Mouse (Mus musculus) NIH3T3 (cell line): ENCODE data around the gene Platr25.
"Not testable (repeated sequence)": the region's sequence is repeated elsewhere in the genome, so short reads cannot be mapped to it uniquely, and the experiment has no call there.

Experiments
- DNase-seq: peaks from one replicate; pipeline ENCODE4 v3.0.0-alpha.2; 2012; ENCODE audit warnings: low read depth

Platr25 gene

DNA sequence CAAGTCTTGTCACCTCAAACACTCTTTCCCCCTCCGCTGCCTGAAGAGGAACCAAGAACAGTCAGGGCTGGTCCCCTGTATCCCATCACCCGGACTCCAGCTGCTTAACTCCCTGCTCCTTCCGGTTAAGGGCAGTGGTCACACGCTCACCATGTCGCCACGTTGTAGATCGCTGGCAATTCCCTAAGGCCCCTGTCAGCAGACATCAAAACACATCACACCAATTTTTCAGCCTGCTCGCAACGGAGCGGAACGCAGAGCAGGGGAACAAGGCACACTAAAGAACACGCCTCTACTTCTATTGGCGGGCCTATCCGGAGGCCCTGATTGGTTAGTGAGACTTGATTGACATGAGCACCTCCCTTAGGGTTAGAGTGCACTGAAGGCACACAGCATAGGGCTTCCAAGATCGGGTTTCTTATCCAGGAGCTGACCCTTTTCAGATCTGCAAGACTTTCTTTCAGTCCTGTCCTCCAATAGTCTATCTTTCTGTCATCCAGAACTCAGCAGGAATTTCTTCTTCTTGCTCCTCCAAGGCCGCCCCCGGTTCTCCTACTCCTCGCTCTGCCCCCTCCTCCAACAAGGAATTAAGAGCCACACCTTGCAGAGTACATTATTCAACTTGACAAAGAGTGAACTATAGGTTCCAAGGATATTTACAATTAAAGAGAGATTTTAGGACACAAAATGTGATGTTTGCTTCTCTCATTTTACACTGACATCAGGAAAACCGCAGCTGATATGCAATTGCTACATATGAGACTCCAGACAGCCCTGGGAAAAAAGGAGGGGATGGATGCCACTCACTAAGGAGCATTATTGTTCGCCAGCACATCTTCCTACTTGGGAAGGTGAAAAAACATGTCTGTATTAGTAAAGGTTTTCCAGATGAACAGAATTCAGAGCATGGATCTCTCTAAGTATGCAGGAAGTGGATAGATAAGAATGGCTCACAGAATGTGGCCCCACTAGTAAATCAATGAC, at the start of gene Platr25:
Gene Platr25 (minus strand): TSS at position 278 of the 984 bp plus-strand sequence.
- peak; percentile 66 for DNase-seq

DNA sequence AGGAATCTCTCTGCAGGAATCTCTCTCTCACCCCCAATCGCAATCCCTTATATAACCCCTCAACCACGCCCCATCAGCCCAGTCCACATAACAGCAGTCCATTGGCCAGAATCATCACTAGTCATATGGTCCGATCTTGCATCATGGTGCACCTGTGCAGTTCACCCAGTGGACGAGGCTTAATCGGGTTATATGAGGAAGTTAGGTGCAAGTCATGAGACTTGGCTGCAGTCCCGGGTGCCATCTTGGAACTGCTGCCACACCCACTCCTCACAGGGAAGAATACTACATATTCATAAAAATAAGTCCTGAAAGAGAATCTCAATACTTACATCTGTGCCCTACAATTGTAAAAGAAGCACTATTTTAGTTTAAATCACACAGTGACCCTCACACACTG, 47.5 kb upstream of the Platr25 start:
- DNase-seq: peak; percentile 4

GRCm38 (mm10) chr13:62786135-62786493, 25.6 kb upstream of the Platr25 start:
- DNase-seq: not testable (repeated sequence)

- DNase-seq: peak; percentile 49
Observed at GRCm38 (mm10) chr13:62785199-62786134, 25.0 kb upstream of the Platr25 start, which contains the start of gene Gm5141. Gene Gm5141 (minus strand): TSS chr13:62785808.

GRCm38 (mm10) chr13:62763806-62764205, 3.3 kb upstream of the Platr25 start:
- DNase-seq: peak; percentile 56

DNA sequence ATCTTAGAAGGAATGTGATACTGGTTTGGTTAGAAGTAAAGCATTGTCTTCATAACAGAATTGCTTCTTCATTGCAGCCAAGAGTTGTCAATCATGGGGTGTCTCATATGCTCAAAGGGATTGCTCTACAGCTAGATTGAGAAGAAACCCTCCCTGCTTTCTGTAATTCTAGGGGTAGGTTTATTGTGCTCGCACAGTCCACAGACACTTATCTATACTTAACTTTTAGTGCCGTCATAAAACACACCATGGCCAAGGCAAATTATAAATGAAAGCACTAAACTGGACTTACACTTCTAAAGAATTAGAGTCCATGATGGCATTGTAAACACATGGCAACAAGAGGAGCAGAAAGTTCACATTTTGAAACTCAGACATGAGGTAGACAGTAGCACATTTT, 27.2 kb downstream of the Platr25 start:
- no peak for DNase-seq

DNA sequence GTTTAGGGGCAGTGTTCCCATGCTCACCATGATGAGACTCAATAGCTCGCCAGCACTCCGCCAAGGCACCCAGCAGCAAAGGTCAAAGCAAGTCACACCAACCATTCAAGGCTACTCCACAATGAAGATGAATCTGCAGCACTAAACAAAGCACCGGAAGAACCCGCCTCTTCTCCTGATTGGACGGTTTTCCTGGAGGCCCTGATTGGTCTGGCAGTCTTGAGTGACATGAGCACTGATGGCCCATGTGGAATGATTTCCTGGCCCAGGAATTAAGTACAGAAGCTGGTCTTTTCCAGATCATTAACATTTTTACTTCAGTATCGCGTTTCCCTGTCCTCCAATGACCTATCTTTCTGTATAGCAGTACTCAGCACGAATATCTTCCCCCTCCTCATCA, 47.9 kb downstream of the Platr25 start:
- not testable (repeated sequence) for DNase-seq

DNA sequence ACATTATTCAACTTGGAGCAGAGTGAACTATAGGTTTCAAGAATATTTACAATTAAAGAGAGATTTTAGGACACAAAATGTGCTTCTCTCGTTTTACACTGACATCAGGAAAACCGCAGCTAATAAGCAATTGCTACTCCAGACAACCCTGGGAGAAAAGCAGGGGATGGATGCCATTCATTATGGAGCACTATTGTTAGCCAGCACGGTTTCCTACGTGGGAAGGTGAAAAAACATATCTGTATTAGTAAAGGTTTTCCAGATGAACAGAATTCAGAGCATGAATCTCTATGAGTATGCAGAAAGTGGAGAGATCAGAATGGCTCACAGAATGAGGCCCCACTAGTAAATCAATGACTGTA, 75.2 kb downstream of the Platr25 start:
- not testable (repeated sequence) for DNase-seq

- peak; percentile 64 for DNase-seq
Observed at GRCm38 (mm10) chr13:62684608-62685286, 75.8 kb downstream of the Platr25 start.

- no peak for DNase-seq
Observed at GRCm38 (mm10) chr13:62653369-62653743, 107.2 kb downstream of the Platr25 start.

- peak; percentile 85 for DNase-seq
Observed at GRCm38 (mm10) chr13:62652681-62653368, 107.7 kb downstream of the Platr25 start.

- peak; percentile 73 for DNase-seq
Observed at GRCm38 (mm10) chr13:62627071-62627470, 133.4 kb downstream of the Platr25 start.

DNA sequence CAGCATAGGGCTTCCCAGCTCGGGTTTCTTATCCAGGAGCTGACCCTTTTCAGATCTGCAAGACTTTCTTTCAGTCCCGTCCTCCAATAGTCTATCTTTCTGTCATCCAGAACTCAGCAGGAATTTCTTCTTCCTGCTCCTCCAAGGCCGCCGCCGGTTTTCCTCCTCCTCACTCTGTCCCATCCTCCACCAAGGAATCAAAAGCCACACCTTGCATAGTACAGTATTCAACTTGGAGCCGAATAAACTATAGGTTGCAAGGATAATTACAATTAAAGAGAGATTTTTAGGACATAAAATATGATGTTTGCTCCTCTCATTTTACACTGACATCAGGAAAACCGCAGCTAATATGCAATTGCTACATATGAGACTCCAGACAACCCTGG, 136.2 kb downstream of the Platr25 start:
- peak; percentile 1 for DNase-seq

GRCm38 (mm10) chr13:62623577-62624276, 136.8 kb downstream of the Platr25 start, which contains the start of gene 6720489N17Rik:
Gene 6720489N17Rik (minus strand): TSS chr13:62624182.
- DNase-seq: peak; percentile 84
